Mouse (Mus musculus) mature B cell (primary cell): ENCODE measurements around the gene Ugt1a2.
"Not testable (repeated sequence)": the region's sequence is repeated elsewhere in the genome, so short reads cannot be mapped to it uniquely, and the experiment has no call there.

Experiments
- in situ Hi-C: fragments of 300-500 bp; cut with MboI; formaldehyde crosslinking; loops from 2 replicates; pipeline ENCODE4 v1.14.3; 2019

Ugt1a2 gene

GRCm38 (mm10) chr1:88218051-88218450, 17.6 kb downstream of the Ugt1a2 start:
- in situ Hi-C loops, result no loop called here

GRCm38 (mm10) chr1:88218591-88218990, 18.2 kb downstream of the Ugt1a2 start:
- in situ Hi-C loops, result no loop called here

- in situ Hi-C loops, result no loop called here
Observed at GRCm38 (mm10) chr1:88219054-88219453, 18.7 kb downstream of the Ugt1a2 start.

GRCm38 (mm10) chr1:88220336-88220735, 19.9 kb downstream of the Ugt1a2 start:
- in situ Hi-C loops, result no loop called here

GRCm38 (mm10) chr1:88222216-88222615, 21.8 kb downstream of the Ugt1a2 start:
- in situ Hi-C loops, result no loop called here

GRCm38 (mm10) chr1:88223011-88223515, 22.7 kb downstream of the Ugt1a2 start:
- in situ Hi-C loops, result not testable (repeated sequence)

- in situ Hi-C loops, result no loop called here
Observed at GRCm38 (mm10) chr1:88223591-88223990, 23.2 kb downstream of the Ugt1a2 start.

GRCm38 (mm10) chr1:88224029-88224776, 23.8 kb downstream of the Ugt1a2 start:
- in situ Hi-C loops, result no loop called here

GRCm38 (mm10) chr1:88225301-88225700, 24.9 kb downstream of the Ugt1a2 start:
- in situ Hi-C loops, result not testable (repeated sequence)

GRCm38 (mm10) chr1:88225741-88226140, 25.3 kb downstream of the Ugt1a2 start:
- in situ Hi-C loops, result no loop called here

GRCm38 (mm10) chr1:88226670-88227379, 26.4 kb downstream of the Ugt1a2 start, which contains the start of gene Mroh2a:
Mroh2a (plus strand) TSS chr1:88226986.
- in situ Hi-C loops, result no loop called here

- in situ Hi-C loops, result no loop called here
Observed at GRCm38 (mm10) chr1:88227482-88227881, 27.1 kb downstream of the Ugt1a2 start.

- in situ Hi-C loops, result no loop called here
Observed at GRCm38 (mm10) chr1:88228121-88228520, 27.7 kb downstream of the Ugt1a2 start.

GRCm38 (mm10) chr1:88229566-88229965, 29.2 kb downstream of the Ugt1a2 start:
- in situ Hi-C loops, result no loop called here

GRCm38 (mm10) chr1:88229986-88230385, 29.6 kb downstream of the Ugt1a2 start:
- in situ Hi-C loops, result no loop called here

GRCm38 (mm10) chr1:88230421-88230820, 30.0 kb downstream of the Ugt1a2 start:
- in situ Hi-C loops, result no loop called here

GRCm38 (mm10) chr1:88230981-88231802, 30.8 kb downstream of the Ugt1a2 start:
- in situ Hi-C loops, result no loop called here

GRCm38 (mm10) chr1:88231803-88232499, 31.6 kb downstream of the Ugt1a2 start:
- in situ Hi-C loops, result no loop called here

GRCm38 (mm10) chr1:88232664-88233380, 32.4 kb downstream of the Ugt1a2 start:
- in situ Hi-C loops, result no loop called here

GRCm38 (mm10) chr1:88233421-88234247, 33.2 kb downstream of the Ugt1a2 start:
- in situ Hi-C loops, result no loop called here
